Mouse (Mus musculus) liver, postnatal 0 days (tissue): ENCODE measurements at regions not wholly inside any gene's neighbourhood (a gene's known extent, or its start where the extent isn't known, plus 50 kb on each side); places are given as distances from the start of the nearest gene placed in this dataset.

Experiments used
- CTCF ChIP-seq: sonication (generic); IDR thresholded peaks from 2 replicates; pipeline ENCODE4 v1.5.1; 2016; ENCODE audit warnings: antibody characterized with exemption, low read depth
- EP300 ChIP-seq: IDR thresholded peaks from 2 replicates; pipeline ENCODE4 v1.6.1; 2016; ENCODE audit warnings: antibody characterized with exemption, low read depth, mild to moderate bottlenecking

GRCm38 (mm10) chr5:37971724-37972123, 66.8 kb upstream of the Stx18 start:
- no peak for TF ChIP-seq EP300
- no peak for TF ChIP-seq CTCF
